Mouse (Mus musculus) lung, embryonic 15.5 days (tissue): ENCODE data around the gene Acer1. TPM values are rescaled to one million over a fixed set of nuclear protein-coding genes. Genes with fewer than 3 reads are reported as not detected.

ENCODE experiments used
- ATAC-seq: fragments of 200-750 bp; cut with Nextera tagmentation; 2 replicates; pipeline ENCODE4 v1.8.0; 2017; ENCODE audit warnings: moderate number of reproducible peaks, borderline replicate concordance; ENCODE audit not compliant: low FRiP score, low TSS enrichment; ENCODE audit errors: extremely low read depth
- H3K27ac ChIP-seq: fragments of 300-500 bp; sonication (generic); 2 replicates; pipeline ENCODE4 v1.5.1; 2015; ENCODE audit warnings: moderate library complexity, mild to moderate bottlenecking, inconsistent platforms
- H3K27me3 ChIP-seq: fragments of 300-500 bp; sonication (generic); 2 replicates; pipeline ENCODE4 v1.6.1; 2015; ENCODE audit warnings: inconsistent platforms
- H3K36me3 ChIP-seq: fragments of 300-500 bp; sonication (generic); 2 replicates; pipeline ENCODE4 v1.6.1; 2015; ENCODE audit warnings: inconsistent platforms
- H3K4me1 ChIP-seq: fragments of 300-500 bp; sonication (generic); 2 replicates; pipeline ENCODE4 v1.6.1; 2015; ENCODE audit warnings: inconsistent platforms
- H3K4me2 ChIP-seq: fragments of 300-500 bp; sonication (generic); 2 replicates; pipeline ENCODE4 v1.6.1; 2015; ENCODE audit warnings: inconsistent platforms, mild to moderate bottlenecking, moderate library complexity
- H3K4me3 ChIP-seq: fragments of 300-500 bp; sonication (generic); 2 replicates; pipeline ENCODE4 v1.5.1; 2015; ENCODE audit warnings: mild to moderate bottlenecking, inconsistent platforms
- H3K9ac ChIP-seq: fragments of 300-500 bp; sonication (generic); 2 replicates; pipeline ENCODE4 v1.6.1; 2015; ENCODE audit warnings: inconsistent platforms
- H3K9me3 ChIP-seq: fragments of 300-500 bp; sonication (generic); 2 replicates; pipeline ENCODE4 v1.6.1; 2016; ENCODE audit warnings: inconsistent platforms
- WGBS: fragments of 180-500 bp; shearing (Covaris S2); methylation state at CpG from one replicate; pipeline ENCODE4 v1.1.7; 2015; 5-methylcytosine and 5-hydroxymethylcytosine counted together
- polyA plus RNA-seq: library from polyadenylated mRNA; unstranded; fragments of >200 nt; fragmentation: Nextera tagmentation; extraction: Ambion mirVana; gene quantifications from 2 replicates; pipeline ENCODE4 v1.2.1, GENCODE M21; 2015

Gene Acer1
- polyA plus RNA-seq, 1 experiment from 2014 or later, result not detected

DNA sequence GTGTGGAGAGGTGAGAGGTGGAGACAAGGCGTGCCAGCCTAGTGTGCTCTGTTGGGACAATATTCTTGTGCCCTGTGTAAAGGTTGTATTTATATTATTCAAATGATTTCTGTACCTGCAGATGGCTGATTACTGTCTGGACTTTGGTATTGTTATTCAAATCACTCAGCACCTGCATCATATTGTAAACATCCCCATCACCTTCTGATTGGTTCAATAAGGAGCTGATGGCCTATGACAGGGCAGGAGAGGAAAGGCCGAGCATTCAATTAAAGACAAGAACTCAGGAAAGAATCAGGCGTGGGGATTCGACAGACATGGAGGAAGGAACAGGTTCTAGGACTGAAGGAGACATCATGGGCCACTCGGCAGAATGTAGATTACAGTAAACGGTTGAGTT, 18.3 kb downstream of the Acer1 start:
- WGBS, result 65% methylated on average over 6 of the region's 6 CpGs
- no peaks in the 10 kb centered on the region for H3K27me3 ChIP-seq
- H3K4me2 ChIP-seq, result no peak overlapping the region
- H3K4me1 ChIP-seq, result no peaks in the 10 kb centered on the region
- no peak overlapping the region for H3K27ac ChIP-seq
- no peaks in the 10 kb centered on the region for H3K36me3 ChIP-seq
- H3K9ac ChIP-seq, result no peak overlapping the region
- no peaks in the 10 kb centered on the region for H3K9me3 ChIP-seq
- ATAC-seq, result no peak
- H3K4me3 ChIP-seq, result no peak overlapping the region

DNA sequence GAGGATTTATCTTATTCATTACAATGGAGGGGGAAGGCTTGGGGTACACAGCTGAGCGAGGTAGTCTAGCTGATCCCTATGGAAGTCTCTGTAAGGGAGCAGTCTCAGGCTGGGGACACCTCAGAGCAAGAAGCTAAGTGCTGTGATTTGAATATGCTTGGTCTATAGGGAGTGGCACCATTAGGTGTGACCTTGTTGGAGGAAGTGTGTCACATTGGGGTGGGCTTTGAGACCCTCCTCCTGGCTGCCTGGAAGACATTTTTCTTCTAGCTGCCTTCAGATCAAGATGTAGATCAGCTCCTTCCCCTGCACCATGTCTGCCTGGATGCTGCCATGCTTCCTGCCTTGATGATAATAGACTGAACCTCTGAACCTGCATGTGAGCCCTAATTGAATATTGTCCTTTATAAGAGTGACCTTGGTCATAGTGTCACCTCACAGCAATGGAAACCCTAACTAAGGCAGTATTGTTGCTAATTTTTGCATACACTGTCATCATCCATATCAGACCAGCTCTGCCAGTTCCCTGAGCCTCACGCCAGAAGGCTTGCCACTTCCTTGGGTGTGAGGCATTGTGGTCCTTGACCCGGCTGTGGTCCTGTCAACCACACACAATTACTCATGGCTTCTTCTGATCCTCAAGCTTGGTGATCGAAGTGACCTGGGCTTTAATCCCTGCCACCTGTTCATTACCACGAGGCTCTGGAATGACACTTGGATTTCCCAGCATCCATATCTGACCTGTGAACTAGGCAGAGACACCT, 19.1 kb downstream of the Acer1 start:
- 63% methylated on average over 5 of the region's 5 CpGs for WGBS
- Histone ChIP-seq H3K4me2 (no peak overlapping the region), H3K4me1 (no peaks in the 10 kb centered on the region), H3K4me3 (no peak overlapping the region), H3K27ac (no peak overlapping the region), H3K27me3 (no peaks in the 10 kb centered on the region), H3K9ac (no peak overlapping the region), H3K36me3 (no peaks in the 10 kb centered on the region), H3K9me3 (no peaks in the 10 kb centered on the region)
- no peak for ATAC-seq

DNA sequence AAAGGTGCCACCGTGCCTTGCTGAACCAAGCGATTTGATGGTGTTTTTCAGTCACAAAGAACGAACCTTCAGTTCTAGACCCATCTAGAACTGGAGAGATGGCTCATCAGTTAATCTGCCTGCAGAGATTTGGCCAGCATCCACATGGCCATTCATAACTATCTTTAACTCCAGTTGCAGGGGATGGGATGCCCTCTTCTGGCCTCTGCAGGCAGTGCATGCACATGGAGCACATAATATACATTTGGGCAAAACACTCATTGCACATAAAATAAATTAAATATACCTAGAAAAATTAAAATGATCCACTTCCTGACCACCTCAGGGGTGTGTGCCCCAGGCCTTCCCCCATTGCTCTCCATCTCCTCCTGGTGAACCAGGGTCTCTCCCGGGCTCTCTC, 20.0 kb downstream of the Acer1 start:
- H3K4me2 ChIP-seq, result no peak overlapping the region
- H3K9me3 ChIP-seq, result no peaks in the 10 kb centered on the region
- 88% methylated on average over 4 of the region's 4 CpGs for WGBS
- no peaks in the 10 kb centered on the region for H3K4me1 ChIP-seq
- no peak overlapping the region for H3K27ac ChIP-seq
- no peak for ATAC-seq
- H3K36me3 ChIP-seq, result no peaks in the 10 kb centered on the region
- no peak overlapping the region for H3K9ac ChIP-seq
- H3K4me3 ChIP-seq, result no peak overlapping the region
- no peaks in the 10 kb centered on the region for H3K27me3 ChIP-seq

DNA sequence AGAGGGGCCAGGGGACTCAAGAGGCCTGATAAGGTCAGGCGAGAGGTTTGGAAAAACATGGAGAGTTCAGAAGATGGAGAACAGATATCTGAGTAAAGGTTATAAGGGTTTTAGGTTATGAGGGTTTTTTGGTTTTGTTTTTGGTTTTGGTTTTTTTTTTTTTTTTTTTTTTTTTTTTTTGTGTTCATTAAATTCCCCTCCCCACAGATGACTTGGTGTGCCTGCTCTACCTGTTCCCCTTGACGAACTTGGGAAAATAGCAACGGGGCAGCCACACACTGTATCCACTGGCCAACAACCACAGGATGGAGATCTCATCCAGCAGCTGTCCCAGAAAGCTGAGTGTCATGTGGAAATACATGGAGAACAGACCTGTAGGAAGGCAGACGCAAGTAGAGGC, 23.3 kb downstream of the Acer1 start:
- no peaks in the 10 kb centered on the region for H3K36me3 ChIP-seq

DNA sequence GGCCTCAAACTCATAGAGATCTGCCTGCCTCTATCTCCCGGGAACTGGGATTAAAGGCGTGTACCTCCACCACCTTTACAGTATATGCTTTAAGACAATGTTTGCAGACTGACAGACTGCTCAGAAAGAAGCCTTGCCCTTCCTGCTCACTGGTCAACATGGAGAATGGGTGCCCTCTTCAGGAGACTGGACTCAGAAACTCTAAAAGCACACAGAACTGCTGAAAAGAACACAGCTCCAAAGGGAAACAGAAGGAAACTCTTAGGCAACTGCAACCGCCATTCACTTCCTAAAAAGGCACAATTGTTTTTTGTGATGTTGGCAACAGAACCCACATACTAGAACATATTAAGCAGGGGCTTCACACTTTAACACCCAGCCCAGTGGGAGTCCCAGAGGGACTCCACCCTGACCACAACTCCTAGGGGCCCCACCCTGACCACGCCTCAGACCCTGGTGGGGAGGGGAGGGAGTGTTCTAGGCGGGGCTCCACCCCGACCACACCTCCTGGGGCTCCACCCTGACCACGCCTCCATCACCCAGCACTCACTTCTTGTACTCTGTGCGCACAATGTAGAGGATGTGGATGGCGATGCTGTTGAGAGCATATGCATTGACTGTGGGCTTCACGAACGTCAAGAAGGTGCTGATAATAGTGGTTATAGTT, 24.0 kb downstream of the Acer1 start:
- WGBS, result 20% methylated on average over 11 of the region's 11 CpGs
- Histone ChIP-seq H3K4me3 (no peak overlapping the region), H3K27me3 (no peaks in the 10 kb centered on the region), H3K4me1 (no peaks in the 10 kb centered on the region), H3K27ac (no peak overlapping the region), H3K36me3 (no peaks in the 10 kb centered on the region), H3K9me3 (no peaks in the 10 kb centered on the region), H3K4me2 (no peak overlapping the region), H3K9ac (no peak overlapping the region)
- peak; percentile 63; the same call in 1 of the 2 replicates for ATAC-seq

More for the DNA sequence above, 23.3 kb downstream of the Acer1 start:
- no peaks in the 10 kb centered on the region for H3K4me1 ChIP-seq
- H3K9ac ChIP-seq, result no peak overlapping the region
- H3K27me3 ChIP-seq, result no peaks in the 10 kb centered on the region
- H3K9me3 ChIP-seq, result no peaks in the 10 kb centered on the region
- H3K4me3 ChIP-seq, result no peak overlapping the region
- WGBS, result 62% methylated on average over 4 of the region's 4 CpGs
- no peak overlapping the region for H3K4me2 ChIP-seq
- no peak for ATAC-seq
- no peak overlapping the region for H3K27ac ChIP-seq

DNA sequence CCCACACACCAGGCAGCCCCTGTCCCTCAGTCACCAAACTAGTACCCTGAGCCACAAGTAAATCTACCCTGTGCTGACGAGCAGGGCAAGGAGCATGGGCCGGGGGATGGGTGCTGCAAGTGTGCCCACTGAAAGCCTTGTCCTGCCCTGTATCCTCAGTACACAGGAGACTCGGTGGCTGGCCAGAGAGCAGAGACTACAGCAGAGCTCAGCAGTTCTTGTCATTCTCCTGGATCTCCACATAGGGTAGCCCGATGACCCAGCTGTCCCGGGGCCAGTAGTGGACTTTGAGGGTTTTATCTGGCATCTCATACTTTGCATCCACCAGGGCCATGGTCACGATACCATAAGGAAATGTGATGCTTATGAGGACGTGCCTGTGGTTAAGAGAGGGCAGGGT, 27.1 kb downstream of the Acer1 start:
- WGBS, result 77% methylated on average over 7 of the region's 7 CpGs
- H3K36me3 ChIP-seq, result no peaks in the 10 kb centered on the region
- no peak overlapping the region for H3K4me3 ChIP-seq
- no peak overlapping the region for H3K9ac ChIP-seq
- no peak overlapping the region for H3K4me2 ChIP-seq
- ATAC-seq, result no peak
- H3K27me3 ChIP-seq, result no peaks in the 10 kb centered on the region
- no peaks in the 10 kb centered on the region for H3K4me1 ChIP-seq
- no peaks in the 10 kb centered on the region for H3K9me3 ChIP-seq
- no peak overlapping the region for H3K27ac ChIP-seq

DNA sequence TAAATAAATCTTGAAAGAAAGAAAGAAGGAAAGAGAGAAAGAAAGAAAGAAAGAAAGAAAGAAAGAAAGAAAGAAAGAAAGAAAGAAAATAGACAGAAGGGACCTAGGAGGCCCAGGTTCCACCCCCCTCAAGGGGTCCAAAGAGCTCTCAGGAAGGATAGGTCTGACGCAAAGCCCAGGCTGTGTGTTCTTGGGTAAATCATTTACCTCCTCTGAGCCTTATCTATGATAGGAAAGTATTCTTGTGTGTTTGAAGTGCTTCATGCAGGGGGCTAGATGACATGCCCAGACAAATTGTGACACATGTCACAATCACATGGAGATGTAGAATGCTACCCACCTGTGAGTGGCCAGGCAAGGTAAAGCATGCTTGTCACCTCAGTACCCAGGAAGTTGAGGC, 29.3 kb downstream of the Acer1 start:
- no peaks in the 10 kb centered on the region for H3K4me1 ChIP-seq
- no peak overlapping the region for H3K27ac ChIP-seq
- no peak overlapping the region for H3K4me2 ChIP-seq
- 52% methylated on average over 1 of the region's 1 CpGs for WGBS
- H3K4me3 ChIP-seq, result no peak overlapping the region
- no peak for ATAC-seq
- no peaks in the 10 kb centered on the region for H3K9me3 ChIP-seq
- H3K36me3 ChIP-seq, result no peaks in the 10 kb centered on the region
- H3K9ac ChIP-seq, result no peak overlapping the region
- no peaks in the 10 kb centered on the region for H3K27me3 ChIP-seq

DNA sequence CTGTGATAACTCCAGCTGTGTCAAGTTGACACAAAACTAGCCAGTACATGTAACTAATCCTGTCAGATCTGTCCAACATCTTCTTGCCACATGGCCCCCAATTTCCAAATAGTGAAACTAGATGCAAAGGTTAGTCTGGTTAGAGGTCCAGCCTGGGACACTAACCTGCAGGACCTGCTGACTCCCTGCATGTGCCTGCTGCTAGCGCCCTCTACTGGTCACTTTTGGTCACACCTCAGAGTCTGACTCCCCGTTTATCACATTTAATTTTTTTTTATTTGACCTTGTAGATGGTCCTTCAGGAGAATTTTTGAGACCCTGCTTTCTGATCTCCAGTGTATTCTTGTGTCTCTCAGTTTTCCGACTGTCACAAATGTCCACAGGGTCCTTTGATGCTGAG, 31.0 kb downstream of the Acer1 start:
- ATAC-seq, result no peak
- Histone ChIP-seq H3K27ac (no peak overlapping the region), H3K4me3 (no peak overlapping the region), H3K36me3 (no peaks in the 10 kb centered on the region), H3K9me3 (no peaks in the 10 kb centered on the region), H3K9ac (no peak overlapping the region), H3K27me3 (no peaks in the 10 kb centered on the region), H3K4me2 (no peak overlapping the region), H3K4me1 (no peaks in the 10 kb centered on the region)
- WGBS, result 12% methylated on average over 3 of the region's 3 CpGs

DNA sequence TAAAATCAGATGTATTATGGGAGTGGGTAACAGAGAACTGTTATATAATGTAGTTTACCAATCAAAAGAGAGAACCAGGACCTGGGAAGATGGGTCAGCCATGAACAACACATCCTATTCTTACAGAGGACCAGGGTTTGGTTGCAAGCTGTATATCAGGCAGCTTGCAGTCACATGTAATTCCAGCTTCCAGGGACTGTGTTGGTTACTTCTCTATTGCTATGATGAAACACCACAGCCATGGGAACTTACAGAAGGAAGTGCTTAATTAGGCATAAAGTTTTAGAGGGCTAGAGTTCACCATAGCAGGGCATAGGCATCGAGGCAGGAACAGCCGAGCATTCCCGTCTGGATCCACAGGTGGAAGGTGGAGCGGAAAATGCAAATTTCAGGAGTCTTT, 43.2 kb downstream of the Acer1 start:
- no peak overlapping the region for H3K27ac ChIP-seq
- H3K4me2 ChIP-seq, result no peak overlapping the region
- H3K4me3 ChIP-seq, result no peak overlapping the region

DNA sequence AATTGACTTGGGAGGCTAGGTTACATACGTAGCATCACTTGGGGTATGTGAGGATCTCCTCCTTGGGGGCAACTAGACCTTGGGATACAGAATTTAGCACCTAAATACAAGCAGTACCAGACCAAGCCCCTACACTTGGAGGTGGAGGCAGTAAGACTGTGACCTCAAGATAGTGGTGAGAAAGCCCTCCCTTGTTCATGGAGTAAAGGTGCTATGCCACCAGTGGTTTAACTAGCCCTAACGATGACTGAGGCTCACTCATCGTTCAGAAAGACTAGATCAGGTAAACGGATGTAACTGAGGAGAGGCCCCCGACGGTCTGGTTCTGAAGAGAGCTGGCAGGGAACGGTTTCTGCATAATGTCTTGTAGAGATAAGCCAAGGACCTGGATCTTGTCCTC, 45.2 kb downstream of the Acer1 start:
- no peaks in the 10 kb centered on the region for H3K9me3 ChIP-seq
- H3K9ac ChIP-seq, result no peak overlapping the region
- no peak overlapping the region for H3K27ac ChIP-seq
- H3K4me1 ChIP-seq, result peaks cover 22% of the 10 kb centered on the region
- ATAC-seq, result no peak
- H3K36me3 ChIP-seq, result no peaks in the 10 kb centered on the region
- no peak overlapping the region for H3K4me3 ChIP-seq
- WGBS, result 86% methylated on average over 7 of the region's 7 CpGs
- no peak overlapping the region for H3K4me2 ChIP-seq
- H3K27me3 ChIP-seq, result no peaks in the 10 kb centered on the region; the same call in 1 of the 2 replicates

More for the DNA sequence above, 43.2 kb downstream of the Acer1 start:
- peaks cover 10% of the 10 kb centered on the region for H3K4me1 ChIP-seq
- H3K9me3 ChIP-seq, result no peaks in the 10 kb centered on the region
- 83% methylated on average over 4 of the region's 4 CpGs for WGBS
- H3K9ac ChIP-seq, result no peak overlapping the region
- no peaks in the 10 kb centered on the region for H3K36me3 ChIP-seq
- no peaks in the 10 kb centered on the region; the same call in 1 of the 2 replicates for H3K27me3 ChIP-seq
- no peak for ATAC-seq

DNA sequence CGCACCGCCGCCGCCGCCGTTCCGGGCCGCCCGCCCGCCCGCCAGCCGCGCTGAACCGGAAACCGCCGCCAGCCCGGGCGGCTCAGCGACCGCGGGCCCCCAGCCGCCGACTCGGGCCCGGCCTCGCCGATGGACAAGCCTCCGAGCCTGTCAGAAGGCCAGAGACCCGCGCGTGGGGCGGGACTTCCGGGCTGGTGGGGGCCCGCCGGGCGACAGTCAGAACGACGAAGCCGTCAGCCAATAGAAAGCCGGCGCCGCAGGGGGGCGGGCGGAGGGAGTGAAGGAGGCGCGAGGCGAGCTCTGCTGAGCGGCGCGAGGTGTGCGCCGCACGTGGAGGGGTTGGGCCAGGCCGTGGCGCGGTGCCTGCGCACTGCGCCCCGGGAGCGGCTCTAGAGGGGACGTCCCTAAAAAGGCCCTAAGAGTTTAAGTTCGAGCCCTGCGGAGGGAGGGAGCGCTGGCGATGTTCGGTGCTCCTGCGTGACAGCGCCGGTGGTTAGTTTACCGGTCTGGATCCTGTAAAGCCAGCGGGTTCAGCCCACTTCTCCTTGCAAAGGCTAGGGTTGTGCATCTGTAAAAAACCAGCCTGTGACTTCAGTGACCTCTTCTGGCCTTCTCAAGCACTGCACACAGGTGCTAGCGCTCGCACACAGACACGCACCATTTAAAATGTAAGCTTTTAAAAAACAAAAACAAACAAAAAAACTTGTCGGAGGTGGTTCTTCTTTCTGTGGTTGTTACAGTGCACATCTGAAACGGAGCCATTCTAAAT, 46.4 kb downstream of the Acer1 start, which contains the start of gene Mllt1:
Gene Mllt1 (minus strand): TSS at position 53 of the 769 bp plus-strand sequence.
- Histone ChIP-seq H3K27me3 (no peaks in the 10 kb centered on the region; the same call in 1 of the 2 replicates), H3K4me2 (peak within 1 kb of the TSS; percentile 88), H3K27ac (peak within 1 kb of the TSS; percentile 80), H3K4me3 (peak within 1 kb of the TSS; percentile 94), H3K9me3 (no peaks in the 10 kb centered on the region), H3K4me1 (peaks cover 22% of the 10 kb centered on the region), H3K9ac (peak within 1 kb of the TSS; percentile 96), H3K36me3 (no peaks in the 10 kb centered on the region)
- 3% methylated on average over 73 of the region's 76 CpGs for WGBS
- ATAC-seq, result peak; percentile 97
